Mouse (Mus musculus) hindbrain, embryonic 13.5 days (tissue): Measurements from ENCODE around the gene Grk5. TPM values are rescaled to one million over a fixed set of nuclear protein-coding genes. Genes with fewer than 3 reads are reported as not detected.

Experiments
- ATAC-seq: fragments of 200-750 bp; cut with Nextera tagmentation; 2 replicates; pipeline ENCODE4 v1.8.0; 2017; ENCODE audit warnings: moderate TSS enrichment; ENCODE audit not compliant: low FRiP score
- H3K27ac ChIP-seq: fragments of 300-500 bp; sonication (generic); 2 replicates; pipeline ENCODE4 v1.5.1; 2015; ENCODE audit warnings: inconsistent platforms, mild to moderate bottlenecking, moderate library complexity
- H3K27me3 ChIP-seq: fragments of 300-500 bp; sonication (generic); 2 replicates; pipeline ENCODE4 v1.6.1; 2015; ENCODE audit warnings: mild to moderate bottlenecking, inconsistent platforms
- H3K36me3 ChIP-seq: fragments of 300-500 bp; sonication (generic); 2 replicates; pipeline ENCODE4 v1.6.1; 2015; ENCODE audit warnings: mild to moderate bottlenecking, inconsistent platforms
- H3K4me1 ChIP-seq: fragments of 300-500 bp; sonication (generic); replicated peaks from 2 replicates; pipeline ENCODE4 v1.6.1; 2015; ENCODE audit warnings: inconsistent platforms
- H3K4me2 ChIP-seq: fragments of 300-500 bp; sonication (generic); 2 replicates; pipeline ENCODE4 v1.6.1; 2015; ENCODE audit warnings: inconsistent platforms, mild to moderate bottlenecking, moderate library complexity
- H3K4me3 ChIP-seq: fragments of 300-500 bp; sonication (generic); 2 replicates; pipeline ENCODE4 v1.5.1; 2015; ENCODE audit warnings: mild to moderate bottlenecking, inconsistent platforms
- H3K9ac ChIP-seq: fragments of 300-500 bp; sonication (generic); 2 replicates; pipeline ENCODE4 v1.6.1; 2015; ENCODE audit warnings: mild to moderate bottlenecking, inconsistent platforms
- H3K9me3 ChIP-seq: fragments of 300-500 bp; sonication (generic); 2 replicates; pipeline ENCODE4 v1.6.1; 2016; ENCODE audit warnings: inconsistent platforms
- WGBS: fragments of 180-500 bp; shearing (Covaris S2); methylation state at CpG from one replicate; pipeline ENCODE4 v1.1.7; 2015; 5-methylcytosine and 5-hydroxymethylcytosine counted together
- polyA plus RNA-seq: library from polyadenylated mRNA; unstranded; fragments of >200 nt; fragmentation: Nextera tagmentation; extraction: Ambion mirVana; gene quantifications from 2 replicates; pipeline ENCODE4 v1.2.1, GENCODE M21; 2015

Gene Grk5
- polyA plus RNA-seq, 1 experiment from 2014 or later, result 2.3 TPM

GRCm38 (mm10) chr19:60959706-60960230 is 70.2 kb downstream of the Grk5 start:
- ATAC-seq, result no peak
- no peaks in the 10 kb centered on the region for H3K4me1 ChIP-seq
- no peak overlapping the region for H3K4me2 ChIP-seq
- 92% methylated on average over 1 of the region's 1 CpGs for WGBS
- no peak overlapping the region for H3K4me3 ChIP-seq
- no peak overlapping the region for H3K9ac ChIP-seq
- H3K36me3 ChIP-seq, result no peaks in the 10 kb centered on the region
- H3K27me3 ChIP-seq, result no peaks in the 10 kb centered on the region
- H3K27ac ChIP-seq, result no peak overlapping the region
- H3K9me3 ChIP-seq, result no peaks in the 10 kb centered on the region

- Histone ChIP-seq H3K36me3 (no peaks in the 10 kb centered on the region), H3K4me2 (no peak overlapping the region), H3K4me3 (no peak overlapping the region), H3K27me3 (no peaks in the 10 kb centered on the region), H3K9ac (no peak overlapping the region), H3K9me3 (no peaks in the 10 kb centered on the region), H3K27ac (no peak overlapping the region), H3K4me1 (no peaks in the 10 kb centered on the region)
- ATAC-seq, result no peak
- WGBS, result 83% methylated on average over 7 of the region's 7 CpGs
Measured at GRCm38 (mm10) chr19:60962358-60963061, 73.0 kb downstream of the Grk5 start.

GRCm38 (mm10) chr19:60967909-60968308 is 78.4 kb downstream of the Grk5 start:
- Histone ChIP-seq H3K27me3 (no peaks in the 10 kb centered on the region), H3K27ac (no peak overlapping the region), H3K9ac (no peak overlapping the region), H3K4me2 (no peak overlapping the region), H3K9me3 (no peaks in the 10 kb centered on the region), H3K4me3 (no peak overlapping the region), H3K36me3 (no peaks in the 10 kb centered on the region), H3K4me1 (no peaks in the 10 kb centered on the region)
- ATAC-seq, result no peak
- WGBS, result 94% methylated on average over 1 of the region's 1 CpGs

GRCm38 (mm10) chr19:60970406-60970805 is 80.9 kb downstream of the Grk5 start:
- Histone ChIP-seq H3K36me3 (no peaks in the 10 kb centered on the region), H3K9ac (no peak overlapping the region), H3K4me2 (no peak overlapping the region), H3K27ac (no peak overlapping the region), H3K4me1 (no peaks in the 10 kb centered on the region), H3K9me3 (no peaks in the 10 kb centered on the region), H3K27me3 (no peaks in the 10 kb centered on the region), H3K4me3 (no peak overlapping the region)
- WGBS, result 87% methylated on average over 3 of the region's 3 CpGs
- no peak for ATAC-seq

- no peak overlapping the region for H3K9ac ChIP-seq
Measured at GRCm38 (mm10) chr19:60971598-60971997, 82.0 kb downstream of the Grk5 start.

GRCm38 (mm10) chr19:60972281-60973015 is 82.9 kb downstream of the Grk5 start:
- H3K4me1 ChIP-seq, result no peaks in the 10 kb centered on the region
- no peak overlapping the region for H3K27ac ChIP-seq
- no peak overlapping the region for H3K4me2 ChIP-seq
- no peaks in the 10 kb centered on the region for H3K36me3 ChIP-seq
- H3K27me3 ChIP-seq, result no peaks in the 10 kb centered on the region
- no peaks in the 10 kb centered on the region for H3K9me3 ChIP-seq
- ATAC-seq, result no peak
- 76% methylated on average over 1 of the region's 1 CpGs for WGBS
- no peak overlapping the region for H3K9ac ChIP-seq
- no peak overlapping the region for H3K4me3 ChIP-seq

More at GRCm38 (mm10) chr19:60971598-60971997, 82.0 kb downstream of the Grk5 start:
- Histone ChIP-seq H3K27me3 (no peaks in the 10 kb centered on the region), H3K4me3 (no peak overlapping the region), H3K9me3 (no peaks in the 10 kb centered on the region), H3K36me3 (no peaks in the 10 kb centered on the region), H3K27ac (no peak overlapping the region), H3K4me2 (no peak overlapping the region), H3K4me1 (no peaks in the 10 kb centered on the region)
- WGBS, result 93% methylated on average over 1 of the region's 1 CpGs
- no peak for ATAC-seq

GRCm38 (mm10) chr19:60973508-60973907 is 84.0 kb downstream of the Grk5 start:
- no peaks in the 10 kb centered on the region for H3K9me3 ChIP-seq
- H3K36me3 ChIP-seq, result no peaks in the 10 kb centered on the region
- no peak overlapping the region for H3K4me2 ChIP-seq
- no peak overlapping the region for H3K4me3 ChIP-seq
- ATAC-seq, result no peak
- H3K9ac ChIP-seq, result no peak overlapping the region
- H3K27me3 ChIP-seq, result no peaks in the 10 kb centered on the region
- no peaks in the 10 kb centered on the region for H3K4me1 ChIP-seq
- 96% methylated on average over 2 of the region's 2 CpGs for WGBS
- no peak overlapping the region for H3K27ac ChIP-seq

- Histone ChIP-seq H3K4me1 (no peaks in the 10 kb centered on the region), H3K9ac (no peak overlapping the region), H3K27me3 (no peaks in the 10 kb centered on the region), H3K4me3 (no peak overlapping the region), H3K9me3 (no peaks in the 10 kb centered on the region), H3K4me2 (no peak overlapping the region), H3K27ac (no peak overlapping the region), H3K36me3 (no peaks in the 10 kb centered on the region)
- WGBS, result 82% methylated on average over 1 of the region's 1 CpGs
- ATAC-seq, result no peak
Measured at GRCm38 (mm10) chr19:60979581-60979980, 90.0 kb downstream of the Grk5 start.

- 84% methylated on average over 5 of the region's 5 CpGs for WGBS
- Histone ChIP-seq H3K4me2 (no peak overlapping the region), H3K4me1 (no peaks in the 10 kb centered on the region), H3K9me3 (no peaks in the 10 kb centered on the region), H3K27ac (no peak overlapping the region), H3K27me3 (no peaks in the 10 kb centered on the region), H3K36me3 (no peaks in the 10 kb centered on the region), H3K4me3 (no peak overlapping the region), H3K9ac (no peak overlapping the region)
- no peak for ATAC-seq
Measured at GRCm38 (mm10) chr19:60981391-60981790, 91.8 kb downstream of the Grk5 start.

GRCm38 (mm10) chr19:60981894-60982293 is 92.3 kb downstream of the Grk5 start:
- Histone ChIP-seq H3K36me3 (no peaks in the 10 kb centered on the region), H3K27ac (no peak overlapping the region), H3K4me2 (no peak overlapping the region), H3K9me3 (no peaks in the 10 kb centered on the region), H3K4me1 (no peaks in the 10 kb centered on the region), H3K27me3 (no peaks in the 10 kb centered on the region), H3K4me3 (no peak overlapping the region), H3K9ac (no peak overlapping the region)
- ATAC-seq, result no peak
- 84% methylated on average over 2 of the region's 2 CpGs for WGBS

GRCm38 (mm10) chr19:60989766-60990165 is 100.2 kb downstream of the Grk5 start:
- H3K36me3 ChIP-seq, result no peaks in the 10 kb centered on the region
- WGBS, result 83% methylated on average over 5 of the region's 5 CpGs
- H3K27me3 ChIP-seq, result no peaks in the 10 kb centered on the region
- no peaks in the 10 kb centered on the region for H3K9me3 ChIP-seq
- H3K4me3 ChIP-seq, result no peak overlapping the region
- 0 out of 2 replicates have a peak overlapping the region, but pooled peaks have one; percentile 10 for H3K27ac ChIP-seq
- H3K9ac ChIP-seq, result no peak overlapping the region
- no peak for ATAC-seq
- no peak overlapping the region for H3K4me2 ChIP-seq
- H3K4me1 ChIP-seq, result peaks cover 6% of the 10 kb centered on the region; the same call in 1 of the 2 replicates

- Histone ChIP-seq H3K27ac (no peak overlapping the region), H3K4me3 (no peak overlapping the region), H3K4me2 (no peak overlapping the region), H3K27me3 (no peaks in the 10 kb centered on the region), H3K4me1 (peaks cover 6% of the 10 kb centered on the region; the same call in 1 of the 2 replicates), H3K9ac (no peak overlapping the region), H3K36me3 (no peaks in the 10 kb centered on the region), H3K9me3 (no peaks in the 10 kb centered on the region)
- ATAC-seq, result no peak
- WGBS, result 71% methylated on average over 3 of the region's 3 CpGs
Measured at GRCm38 (mm10) chr19:60994214-60994613, 104.7 kb downstream of the Grk5 start.
